Mouse (Mus musculus) left cerebral cortex, postnatal 14 days (tissue): ENCODE data around the gene Vcl. TPM values are rescaled to one million over a fixed set of nuclear protein-coding genes. Genes with fewer than 3 reads are reported as not detected.

ENCODE experiments used
- DNase-seq, 2 experiments: peaks; one replicate each; pipeline ENCODE4 v3.0.0; 2021 to 2022; ENCODE audit warnings: low spot score in 2 of 2, mixed read lengths in 1 of 2
- intact Hi-C: fragments of 180-260 bp; cut with DNase I; formaldehyde crosslinking; loops from one replicate; pipeline ENCODE4 v1.15.1; 2025
- total RNA-seq, 2 experiments: library from RNA; stranded (reverse); gene quantifications; 2 replicates each; pipeline ENCODE4 v1.2.3; 2021

Gene Vcl
- total RNA-seq, 2 experiments from 2014 or later = 27.9 to 28.7 TPM

GRCm38 (mm10) chr14:21050734-21051133 lies 121.5 kb downstream of the Vcl start:
- no peak for DNase-seq
- intact Hi-C loops = loop anchor here (5.0 kb wide), 2 partner anchors 37 to 62 kb away; no protein-coding TSS in a partner anchor

- DNase-seq = no peak
Measured at GRCm38 (mm10) chr14:21051380-21052111, 122.3 kb downstream of the Vcl start.

GRCm38 (mm10) chr14:21052112-21052780 lies 123.0 kb downstream of the Vcl start, which contains the start of the genes Ap3m1 and Adk:
TSS of gene Ap3m1 (minus strand) at chr14:21052508.
TSS of gene Adk (plus strand) at chr14:21052574.
- intact Hi-C loops = loop anchor here (5.0 kb wide), 2 partner anchors 35 to 60 kb away; no protein-coding TSS in a partner anchor
- peak; percentile 91 to 94 for DNase-seq

More at GRCm38 (mm10) chr14:21051380-21052111, 122.3 kb downstream of the Vcl start:
- intact Hi-C loops = loop anchor here (5.0 kb wide), 2 partner anchors 36 to 61 kb away; no protein-coding TSS in a partner anchor

GRCm38 (mm10) chr14:21052781-21053130 lies 123.6 kb downstream of the Vcl start:
- DNase-seq = peak; percentile 66 to 67
- intact Hi-C loops = loop anchor here (5.0 kb wide), 2 partner anchors 35 to 60 kb away; no protein-coding TSS in a partner anchor

- intact Hi-C loops = loop anchor here (5.0 kb wide), 2 partner anchors 34 to 59 kb away; no protein-coding TSS in a partner anchor
- DNase-seq = no peak
Measured at GRCm38 (mm10) chr14:21053151-21053550, 124.0 kb downstream of the Vcl start.

- DNase-seq = no peak
- intact Hi-C loops = loop anchor here (5.0 kb wide), 2 partner anchors 34 to 59 kb away; no protein-coding TSS in a partner anchor
Measured at GRCm38 (mm10) chr14:21053586-21053985, 124.4 kb downstream of the Vcl start.

GRCm38 (mm10) chr14:21058972-21059371 lies 129.8 kb downstream of the Vcl start:
- intact Hi-C loops = no loop called here
- no peak for DNase-seq

- no peak for DNase-seq
- intact Hi-C loops = no loop called here
Measured at GRCm38 (mm10) chr14:21062766-21063513, 133.7 kb downstream of the Vcl start.

GRCm38 (mm10) chr14:21064321-21064720 lies 135.1 kb downstream of the Vcl start:
- intact Hi-C loops = no loop called here
- DNase-seq = no peak

- intact Hi-C loops = no loop called here
- DNase-seq = no peak
Measured at GRCm38 (mm10) chr14:21065490-21066162, 136.4 kb downstream of the Vcl start.

- no peak for DNase-seq
- intact Hi-C loops = no loop called here
Measured at GRCm38 (mm10) chr14:21069594-21069993, 140.4 kb downstream of the Vcl start.

GRCm38 (mm10) chr14:21073981-21074380 lies 144.8 kb downstream of the Vcl start:
- intact Hi-C loops = no loop called here
- DNase-seq = no peak

- DNase-seq = no peak
- intact Hi-C loops = no loop called here
Measured at GRCm38 (mm10) chr14:21074398-21075320, 145.5 kb downstream of the Vcl start.

GRCm38 (mm10) chr14:21075751-21076500 lies 146.7 kb downstream of the Vcl start:
- DNase-seq = peak; percentile 83 to 89
- intact Hi-C loops = no loop called here

- intact Hi-C loops = no loop called here
- no peak for DNase-seq
Measured at GRCm38 (mm10) chr14:21076501-21077194, 147.4 kb downstream of the Vcl start.

- intact Hi-C loops = no loop called here
- no peak for DNase-seq
Measured at GRCm38 (mm10) chr14:21077939-21078338, 148.7 kb downstream of the Vcl start.

GRCm38 (mm10) chr14:21078511-21078910 lies 149.3 kb downstream of the Vcl start:
- no peak for DNase-seq
- intact Hi-C loops = no loop called here
